In the genomic region with DNA sequence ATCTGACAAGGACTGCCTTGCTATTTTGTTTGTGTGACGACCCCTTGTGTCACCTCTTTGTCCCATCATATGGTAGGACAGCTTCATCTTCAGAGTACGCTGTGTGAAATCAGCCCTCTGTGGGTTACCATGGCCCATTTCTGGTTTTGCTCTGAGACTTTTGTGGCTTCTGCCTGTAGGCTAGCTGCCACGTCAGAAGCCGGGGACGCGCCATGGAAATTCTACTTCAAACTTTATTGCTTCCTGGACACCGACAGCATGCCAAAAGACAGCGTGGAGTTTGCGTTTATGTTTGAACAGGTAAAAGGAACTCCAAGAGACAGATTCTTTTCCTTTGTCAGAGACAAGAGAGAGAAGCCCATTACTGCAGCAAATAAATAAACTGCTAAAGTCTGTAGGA, we compare ENCODE assay signal across 29 mouse cellular contexts.
"Had no signal": no experiment of that assay in that cellular context is flagged by ENCODE, and none has a peak within 500 bp of the region (broad histone marks: within the 10 kb centered on the region; RNA-seq: fewer than 3 reads in every experiment).

No protein-coding gene starts in this region.

- H3K4me2 ChIP-seq: limb, embryonic 12.5 days; limb, embryonic 13.5 days; limb, embryonic 15.5 days; liver, embryonic 11.5 days; liver, embryonic 12.5 days; liver, embryonic 13.5 days; liver, embryonic 15.5 days; lung, embryonic 14.5 days; lung, embryonic 15.5 days; midbrain, embryonic 11.5 days; midbrain, embryonic 12.5 days; midbrain, embryonic 13.5 days; midbrain, embryonic 15.5 days; neural tube, embryonic 12.5 days had no signal

- H3K27me3 ChIP-seq: limb, embryonic 12.5 days; limb, embryonic 13.5 days; limb, embryonic 15.5 days; liver, embryonic 12.5 days; liver, embryonic 13.5 days; liver, embryonic 15.5 days; lung, embryonic 15.5 days; megakaryocyte, embryonic 14.5 days; midbrain, embryonic 12.5 days; midbrain, embryonic 13.5 days; midbrain, embryonic 15.5 days; neural tube, embryonic 12.5 days had no signal

- H3K4me1 ChIP-seq: limb, embryonic 10.5 days; liver, embryonic 12.5 days; liver, embryonic 13.5 days; liver, embryonic 15.5 days; megakaryocyte, embryonic 14.5 days; midbrain, embryonic 10.5 days; midbrain, embryonic 12.5 days; midbrain, embryonic 13.5 days; midbrain, embryonic 15.5 days; neural tube, embryonic 12.5 days had no signal

- H3K9ac ChIP-seq: limb, embryonic 12.5 days; limb, embryonic 13.5 days; limb, embryonic 15.5 days; liver, embryonic 12.5 days; liver, embryonic 13.5 days; liver, embryonic 14.5 days; liver, embryonic 15.5 days; liver, postnatal 0 days; lung, embryonic 14.5 days; lung, embryonic 15.5 days; midbrain, embryonic 12.5 days; midbrain, embryonic 13.5 days; midbrain, embryonic 15.5 days; neural tube, embryonic 12.5 days had no signal

- H3K4me3 ChIP-seq: limb, embryonic 10.5 days; limb, embryonic 12.5 days; limb, embryonic 13.5 days; limb, embryonic 15.5 days; liver, embryonic 12.5 days; liver, embryonic 13.5 days; liver, embryonic 15.5 days; lung, embryonic 15.5 days; megakaryocyte, embryonic 14.5 days; midbrain, embryonic 10.5 days; midbrain, embryonic 12.5 days; midbrain, embryonic 13.5 days; midbrain, embryonic 15.5 days; myocyte; neural tube, embryonic 12.5 days had no signal

- H3K9me3 ChIP-seq: limb, embryonic 10.5 days; limb, embryonic 12.5 days; limb, embryonic 13.5 days; limb, embryonic 15.5 days; liver, embryonic 12.5 days; liver, embryonic 13.5 days; liver, embryonic 15.5 days; lung, embryonic 15.5 days; megakaryocyte, embryonic 14.5 days; midbrain, embryonic 10.5 days; midbrain, embryonic 12.5 days; midbrain, embryonic 13.5 days; midbrain, embryonic 15.5 days; neural tube, embryonic 12.5 days had no signal

- H3K27ac ChIP-seq: limb, embryonic 10.5 days; limb, embryonic 12.5 days; limb, embryonic 13.5 days; limb, embryonic 15.5 days; liver, embryonic 12.5 days; liver, embryonic 13.5 days; liver, embryonic 14.5 days; liver, embryonic 15.5 days; lung, embryonic 15.5 days; macrophage; midbrain, embryonic 10.5 days; midbrain, embryonic 12.5 days; midbrain, embryonic 13.5 days; midbrain, embryonic 15.5 days; neural tube, embryonic 12.5 days had no signal

- DNase-seq: left cerebral cortex, postnatal 4 days; liver; liver, embryonic 13.5 days; liver, postnatal 0 days; lung, adult 18-20 months; lung, adult 2 months; lung, embryonic 14.5 days; lung, postnatal 14 days; lung, postnatal 36 days; lung, postnatal 4 days; midbrain, embryonic 14.5 days had no signal
